Mouse (Mus musculus) myocyte (in vitro differentiated cells): ENCODE data around the gene Sds.

Experiments
- CEBPB ChIP-seq: IDR thresholded peaks from 2 replicates; pipeline ENCODE4 v1.6.1; 2011; ENCODE audit warnings: mild to moderate bottlenecking, moderate library complexity; ENCODE audit not compliant: poor library complexity, insufficient read depth, severe bottlenecking
- E2F4 ChIP-seq: IDR thresholded peaks from one replicate; pipeline ENCODE4 v1.6.1; 2011; ENCODE audit warnings: mild to moderate bottlenecking, control low read depth, moderate library complexity; ENCODE audit not compliant: insufficient read depth
- MAX ChIP-seq: IDR thresholded peaks from one replicate; pipeline ENCODE4 v1.6.1; 2011; ENCODE audit warnings: low read depth, mild to moderate bottlenecking, control low read depth
- MYOD1 ChIP-seq, 3 experiments: IDR thresholded peaks; one replicate each; pipeline ENCODE4 v1.6.1; 2011; ENCODE audit warnings: control low read depth in 2 of 3, low read depth in 2 of 3, mild to moderate bottlenecking in 2 of 3, moderate library complexity in 1 of 3; ENCODE audit not compliant: insufficient read length in 2 of 3, control insufficient read depth in 1 of 3
- POLR2A ChIP-seq: IDR thresholded peaks from one replicate; pipeline ENCODE4 v1.6.1; 2011; ENCODE audit warnings: low read depth, mild to moderate bottlenecking, control low read depth, moderate library complexity; ENCODE audit not compliant: insufficient read length
- SRF ChIP-seq: IDR thresholded peaks from one replicate; pipeline ENCODE4 v1.6.1; 2011; ENCODE audit warnings: low read depth; ENCODE audit not compliant: control insufficient read depth, insufficient read length
- TCF12 ChIP-seq: IDR thresholded peaks from one replicate; pipeline ENCODE4 v1.6.1; 2011; ENCODE audit warnings: mild to moderate bottlenecking, control low read depth; ENCODE audit not compliant: poor library complexity, insufficient read depth, severe bottlenecking
- USF1 ChIP-seq: IDR thresholded peaks from one replicate; pipeline ENCODE4 v1.6.1; 2011; ENCODE audit warnings: low read depth, mild to moderate bottlenecking, control low read depth, moderate library complexity

DNA sequence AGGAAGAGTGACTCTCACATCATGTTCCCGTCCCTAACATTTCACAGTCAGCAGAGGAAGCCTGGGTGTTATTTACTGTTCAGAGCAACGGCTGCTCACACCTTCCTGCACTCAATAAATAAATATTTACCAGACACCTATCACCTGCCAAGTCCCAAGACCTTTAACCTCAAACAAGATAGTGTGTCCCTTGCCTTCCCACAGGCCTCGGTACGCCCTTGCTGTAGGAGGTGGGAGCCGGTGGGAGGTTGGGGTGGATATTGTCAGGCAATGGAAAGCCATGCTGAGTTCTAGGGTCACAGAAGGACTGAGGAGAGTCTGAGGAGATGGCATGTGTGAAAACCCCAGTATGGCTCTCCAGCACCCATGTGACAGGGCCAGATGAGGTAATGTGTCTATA, 8.0 kb upstream of the Sds start:
- TF ChIP-seq CEBPB (no peak), SRF (no peak), E2F4 (no peak), POLR2A (no peak), USF1 (no peak), TCF12 (no peak), MAX (no peak), MYOD1 (IDR thresholded peaks at IDR 0.05; ENCODE audit: control insufficient read depth in 1 of 3, insufficient read length in 2 of 3, low read depth in 2 of 3) (no peak)
